Mouse (Mus musculus) lung, adult 2 months (tissue): Measurements from ENCODE around the gene Maml2. TPM values are rescaled to one million over a fixed set of nuclear protein-coding genes. Genes with fewer than 3 reads are reported as not detected.

Experiments
- DNase-seq: peaks from one replicate; pipeline ENCODE4 v3.0.0; 2022
- H3K4me1 ChIP-seq: fragments of 200-500 bp; 2 replicates; pipeline ENCODE4 v1.6.1; 2011; ENCODE audit warnings: low read length; ENCODE audit not compliant: control insufficient read depth, insufficient read depth
- H3K4me3 ChIP-seq: fragments of 200-500 bp; replicated peaks from 2 replicates; pipeline ENCODE3; 2011; ENCODE audit warnings: low read depth, mild to moderate bottlenecking, control low read depth, low read length; ENCODE audit errors: extremely low read depth
- CTCF ChIP-seq: fragments of 200-500 bp; IDR thresholded peaks from 2 replicates; pipeline ENCODE4 v1.5.1; 2011; ENCODE audit warnings: mild to moderate bottlenecking, low read length, control low read depth; ENCODE audit not compliant: insufficient read depth
- POLR2A ChIP-seq: fragments of 200-500 bp; IDR thresholded peaks from 2 replicates; pipeline ENCODE4 v1.6.1; 2011; ENCODE audit warnings: low read depth, mild to moderate bottlenecking, control low read depth, low read length, borderline replicate concordance; ENCODE audit errors: extremely low read depth
- whole genome bisulfite sequencing: fragments of 180-500 bp; shearing (Covaris S2); methylation state at CpG from one replicate; pipeline ENCODE4 v1.1.7; 2018; 5-methylcytosine and 5-hydroxymethylcytosine counted together
- polyA plus RNA-seq: library from polyadenylated mRNA; depleted of rRNA; stranded (reverse); fragments of >200 nt; gene quantifications from 2 replicates; pipeline ENCODE4 v1.2.3, GENCODE M21; 2012

Gene Maml2
- polyA plus RNA-seq, 1 experiment: 17.1 TPM

- WGBS: 71% methylated on average over 2 of the region's 2 CpGs
- DNase-seq: no peak
- TF ChIP-seq CTCF (no peak), POLR2A (no peak)
- peaks cover 6% of the 10 kb centered on the region for H3K4me1 ChIP-seq
- no peak overlapping the region for H3K4me3 ChIP-seq
These were observed 218.2 kb downstream of the Maml2 start for GRCm38 (mm10) chr9:13515976-13516375.

- no peak for TF ChIP-seq POLR2A
- no peak for TF ChIP-seq CTCF
- WGBS: 56% methylated on average over 2 of the region's 2 CpGs
- Histone ChIP-seq H3K4me1 (peaks cover 6% of the 10 kb centered on the region), H3K4me3 (no peak overlapping the region)
- DNase-seq: no peak
These were observed 220.3 kb downstream of the Maml2 start for GRCm38 (mm10) chr9:13518031-13518430.

GRCm38 (mm10) chr9:13518441-13518971 lies 220.7 kb downstream of the Maml2 start:
- WGBS: 76% methylated on average over 2 of the region's 2 CpGs
- TF ChIP-seq CTCF (no peak), POLR2A (no peak)
- DNase-seq: no peak
- Histone ChIP-seq H3K4me1 (peaks cover 8% of the 10 kb centered on the region), H3K4me3 (no peak overlapping the region)

GRCm38 (mm10) chr9:13522061-13522820 lies 224.5 kb downstream of the Maml2 start:
- TF ChIP-seq POLR2A (no peak), CTCF (no peak)
- Histone ChIP-seq H3K4me1 (peaks cover 16% of the 10 kb centered on the region), H3K4me3 (no peak overlapping the region)
- no peak for DNase-seq
- WGBS: 78% methylated on average over 9 of the region's 9 CpGs

- TF ChIP-seq POLR2A (no peak), CTCF (no peak)
- DNase-seq: no peak
- peaks cover 15% of the 10 kb centered on the region for H3K4me1 ChIP-seq
- 74% methylated on average over 3 of the region's 3 CpGs for WGBS
- no peak overlapping the region for H3K4me3 ChIP-seq
These were observed 225.3 kb downstream of the Maml2 start for GRCm38 (mm10) chr9:13523046-13523445.

- DNase-seq: no peak
- 54% methylated on average over 1 of the region's 1 CpGs for WGBS
- TF ChIP-seq POLR2A (no peak), CTCF (no peak)
- H3K4me1 ChIP-seq: peaks cover 10% of the 10 kb centered on the region
- no peak overlapping the region for H3K4me3 ChIP-seq
These were observed 227.3 kb downstream of the Maml2 start for GRCm38 (mm10) chr9:13525075-13525474.

- Histone ChIP-seq H3K4me1 (peaks cover 12% of the 10 kb centered on the region), H3K4me3 (no peak overlapping the region)
- WGBS: 49% methylated on average over 5 of the region's 5 CpGs
These were observed 228.0 kb downstream of the Maml2 start for GRCm38 (mm10) chr9:13525561-13526255.

GRCm38 (mm10) chr9:13530575-13530974 lies 232.8 kb downstream of the Maml2 start:
- TF ChIP-seq CTCF (no peak), POLR2A (no peak)
- H3K4me3 ChIP-seq: no peak overlapping the region
- DNase-seq: no peak
- 43% methylated on average over 4 of the region's 4 CpGs for WGBS
- H3K4me1 ChIP-seq: peaks cover 6% of the 10 kb centered on the region; the same call in 1 of the 2 replicates

More at GRCm38 (mm10) chr9:13525561-13526255, 228.0 kb downstream of the Maml2 start:
- no peak for DNase-seq
- no peak for TF ChIP-seq CTCF
- TF ChIP-seq POLR2A: no peak

GRCm38 (mm10) chr9:13533076-13533707 lies 235.4 kb downstream of the Maml2 start:
- 65% methylated on average over 11 of the region's 11 CpGs for WGBS
- Histone ChIP-seq H3K4me3 (no peak overlapping the region), H3K4me1 (peaks cover 10% of the 10 kb centered on the region)
- DNase-seq: no peak
- no peak for TF ChIP-seq CTCF
- no peak for TF ChIP-seq POLR2A
